Mouse (Mus musculus): ENCODE measurements at regions not wholly inside any gene's neighbourhood (a gene's known extent, or its start where the extent isn't known, plus 50 kb on each side); places are given as distances from the start of the nearest gene placed in this dataset.
A peak's percentile ranks its signal among the peaks of the same experiment; 100 is the strongest.

DNA sequence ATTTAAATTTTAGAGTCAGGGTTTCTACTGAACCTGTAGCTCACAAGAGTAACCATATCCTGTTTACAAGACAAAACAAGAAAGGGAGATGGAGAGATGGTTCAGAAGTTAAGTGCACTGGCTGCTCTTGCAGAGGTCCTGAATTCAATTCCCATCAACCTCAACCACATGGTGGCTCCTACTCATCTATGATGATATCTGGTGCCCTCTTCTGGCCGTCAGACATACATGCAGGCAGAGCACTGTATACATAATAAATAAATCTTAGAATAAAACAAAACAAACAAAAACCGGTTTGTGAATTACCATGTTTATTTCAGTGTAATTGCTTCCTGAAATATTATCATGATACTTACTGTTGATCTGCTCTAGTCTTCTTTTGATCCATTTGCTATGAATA, 845.4 kb downstream of the Pcdh18 start:
- ATAC-seq (ENCODE audit: low read depth): no peak
- H3K36me3 ChIP-seq (ENCODE audit: control insufficient read depth, insufficient read depth, low read length): no peaks in the 10 kb centered on the region
- no peaks in the 10 kb centered on the region for H3K9me3 ChIP-seq (ENCODE audit: control insufficient read depth, low read length)
- H3K9ac ChIP-seq (replicated peaks; ENCODE audit: low read depth, low read length): no peak overlapping the region
- H3K4me1 ChIP-seq (ENCODE audit: control insufficient read depth, insufficient read depth, low read length): no peaks in the 10 kb centered on the region
- no peak overlapping the region for H3K4me3 ChIP-seq (ENCODE audit: low read depth, low read length)
- WGBS: 66% methylated on average over 2 of the region's 2 CpGs
- H3K27ac ChIP-seq (ENCODE audit: low read depth, low read length): no peak overlapping the region
- no peaks in the 10 kb centered on the region for H3K27me3 ChIP-seq (ENCODE audit: control insufficient read depth, insufficient read depth, low read length)
- H3K4me2 ChIP-seq (ENCODE audit: low read depth, low read length): no peak overlapping the region

GRCm38 (mm10) chr3:48890403-48890802, 866.7 kb downstream of the Pcdh18 start:
- Histone ChIP-seq H3K36me3 (ENCODE audit: control insufficient read depth, insufficient read depth, low read length) (no peaks in the 10 kb centered on the region), H3K4me1 (ENCODE audit: control insufficient read depth, insufficient read depth, low read length) (no peaks in the 10 kb centered on the region), H3K4me3 (ENCODE audit: low read depth, low read length) (no peak overlapping the region), H3K27me3 (ENCODE audit: control insufficient read depth, insufficient read depth, low read length) (no peaks in the 10 kb centered on the region), H3K4me2 (ENCODE audit: low read depth, low read length) (no peak overlapping the region), H3K9ac (replicated peaks; ENCODE audit: low read depth, low read length) (no peak overlapping the region), H3K9me3 (ENCODE audit: control insufficient read depth, low read length) (no peaks in the 10 kb centered on the region), H3K27ac (ENCODE audit: low read depth, low read length) (no peak overlapping the region)
- no peak for ATAC-seq (ENCODE audit: low read depth)
- WGBS: 73% methylated on average over 3 of the region's 3 CpGs

DNA sequence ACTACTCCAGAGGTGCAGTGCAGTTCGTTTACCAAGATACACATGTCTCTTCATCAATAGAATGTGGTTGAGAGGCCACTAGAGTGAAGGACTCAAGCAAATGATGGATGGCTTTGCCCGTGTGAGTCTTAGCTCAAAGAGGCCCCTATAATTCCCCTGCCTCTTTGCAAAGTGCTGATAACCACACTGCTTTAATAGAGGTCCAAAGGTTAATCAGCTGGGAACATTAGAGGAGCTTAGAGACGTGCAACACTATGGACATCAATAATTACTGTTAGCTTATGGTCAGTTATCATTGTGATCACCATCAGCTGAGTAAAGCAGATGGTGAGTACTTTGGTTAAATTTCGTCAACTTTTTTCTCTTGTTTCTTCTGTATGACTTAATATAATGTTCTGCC, 869.2 kb downstream of the Pcdh18 start:
- ATAC-seq (ENCODE audit: low read depth): no peak
- Histone ChIP-seq H3K36me3 (ENCODE audit: control insufficient read depth, insufficient read depth, low read length) (no peaks in the 10 kb centered on the region), H3K9me3 (ENCODE audit: control insufficient read depth, low read length) (no peaks in the 10 kb centered on the region), H3K27ac (ENCODE audit: low read depth, low read length) (no peak overlapping the region), H3K4me3 (ENCODE audit: low read depth, low read length) (no peak overlapping the region), H3K9ac (replicated peaks; ENCODE audit: low read depth, low read length) (no peak overlapping the region), H3K27me3 (ENCODE audit: control insufficient read depth, insufficient read depth, low read length) (no peaks in the 10 kb centered on the region), H3K4me2 (ENCODE audit: low read depth, low read length) (no peak overlapping the region), H3K4me1 (ENCODE audit: control insufficient read depth, insufficient read depth, low read length) (no peaks in the 10 kb centered on the region)
- WGBS: 45% methylated on average over 4 of the region's 4 CpGs

GRCm38 (mm10) chr3:48869527-48869926, 887.6 kb downstream of the Pcdh18 start:
- Histone ChIP-seq H3K27me3 (ENCODE audit: control insufficient read depth, insufficient read depth, low read length) (no peaks in the 10 kb centered on the region), H3K4me3 (ENCODE audit: low read depth, low read length) (no peak overlapping the region), H3K4me1 (ENCODE audit: control insufficient read depth, insufficient read depth, low read length) (no peaks in the 10 kb centered on the region), H3K9me3 (ENCODE audit: control insufficient read depth, low read length) (no peaks in the 10 kb centered on the region), H3K36me3 (ENCODE audit: control insufficient read depth, insufficient read depth, low read length) (no peaks in the 10 kb centered on the region), H3K4me2 (ENCODE audit: low read depth, low read length) (no peak overlapping the region), H3K27ac (ENCODE audit: low read depth, low read length) (no peak overlapping the region), H3K9ac (replicated peaks; ENCODE audit: low read depth, low read length) (no peak overlapping the region)
- ATAC-seq (ENCODE audit: low read depth): no peak
- 71% methylated on average over 2 of the region's 2 CpGs for WGBS

- 46% methylated on average over 6 of the region's 6 CpGs for WGBS
- Histone ChIP-seq H3K4me2 (ENCODE audit: low read depth, low read length) (no peak overlapping the region), H3K4me3 (ENCODE audit: low read depth, low read length) (no peak overlapping the region), H3K27me3 (ENCODE audit: control insufficient read depth, insufficient read depth, low read length) (no peaks in the 10 kb centered on the region), H3K27ac (ENCODE audit: low read depth, low read length) (no peak overlapping the region), H3K36me3 (ENCODE audit: control insufficient read depth, insufficient read depth, low read length) (no peaks in the 10 kb centered on the region), H3K9me3 (ENCODE audit: control insufficient read depth, low read length) (no peaks in the 10 kb centered on the region), H3K4me1 (ENCODE audit: control insufficient read depth, insufficient read depth, low read length) (no peaks in the 10 kb centered on the region), H3K9ac (replicated peaks; ENCODE audit: low read depth, low read length) (no peak overlapping the region)
- ATAC-seq (ENCODE audit: low read depth): peak; percentile 46; the same call in 1 of the 2 replicates
Observed at GRCm38 (mm10) chr3:48846049-48846653, 911.0 kb downstream of the Pcdh18 start.

- Histone ChIP-seq H3K27ac (ENCODE audit: low read depth, low read length) (no peak overlapping the region), H3K9ac (replicated peaks; ENCODE audit: low read depth, low read length) (no peak overlapping the region), H3K4me3 (ENCODE audit: low read depth, low read length) (no peak overlapping the region), H3K27me3 (ENCODE audit: control insufficient read depth, insufficient read depth, low read length) (no peaks in the 10 kb centered on the region), H3K4me1 (ENCODE audit: control insufficient read depth, insufficient read depth, low read length) (no peaks in the 10 kb centered on the region), H3K4me2 (ENCODE audit: low read depth, low read length) (no peak overlapping the region), H3K9me3 (ENCODE audit: control insufficient read depth, low read length) (no peaks in the 10 kb centered on the region), H3K36me3 (ENCODE audit: control insufficient read depth, insufficient read depth, low read length) (no peaks in the 10 kb centered on the region)
- ATAC-seq (ENCODE audit: low read depth): no peak
- WGBS: 75% methylated on average over 3 of the region's 3 CpGs
Observed at GRCm38 (mm10) chr3:48840692-48841091, 916.4 kb downstream of the Pcdh18 start.

DNA sequence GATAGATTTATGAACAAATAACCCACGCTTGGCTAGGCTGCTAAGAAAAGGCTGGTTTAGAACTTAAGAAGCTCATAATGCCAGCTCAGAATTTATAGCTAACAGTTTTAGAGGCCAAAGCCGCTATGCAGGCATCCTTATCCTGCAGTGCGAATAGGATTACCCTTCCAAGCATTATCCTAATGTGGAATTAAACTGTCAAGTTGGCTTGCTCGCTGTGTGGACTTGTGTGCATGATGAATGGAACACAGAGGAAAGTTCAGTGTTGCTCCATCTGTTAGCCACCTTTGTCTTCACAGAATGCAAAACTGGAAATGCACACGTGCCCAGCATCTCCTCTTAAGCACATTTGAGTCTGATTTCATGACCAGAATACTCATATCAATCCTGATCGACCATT, 933.8 kb downstream of the Pcdh18 start:
- Histone ChIP-seq H3K4me1 (ENCODE audit: control insufficient read depth, insufficient read depth, low read length) (no peaks in the 10 kb centered on the region), H3K9ac (replicated peaks; ENCODE audit: low read depth, low read length) (no peak overlapping the region), H3K4me3 (ENCODE audit: low read depth, low read length) (no peak overlapping the region), H3K27me3 (ENCODE audit: control insufficient read depth, insufficient read depth, low read length) (no peaks in the 10 kb centered on the region), H3K27ac (ENCODE audit: low read depth, low read length) (no peak overlapping the region), H3K9me3 (ENCODE audit: control insufficient read depth, low read length) (no peaks in the 10 kb centered on the region), H3K4me2 (ENCODE audit: low read depth, low read length) (no peak overlapping the region), H3K36me3 (ENCODE audit: control insufficient read depth, insufficient read depth, low read length) (no peaks in the 10 kb centered on the region)
- 12% methylated on average over 6 of the region's 6 CpGs for WGBS
- ATAC-seq (ENCODE audit: low read depth): peak; percentile 63; the same call in 1 of the 2 replicates

DNA sequence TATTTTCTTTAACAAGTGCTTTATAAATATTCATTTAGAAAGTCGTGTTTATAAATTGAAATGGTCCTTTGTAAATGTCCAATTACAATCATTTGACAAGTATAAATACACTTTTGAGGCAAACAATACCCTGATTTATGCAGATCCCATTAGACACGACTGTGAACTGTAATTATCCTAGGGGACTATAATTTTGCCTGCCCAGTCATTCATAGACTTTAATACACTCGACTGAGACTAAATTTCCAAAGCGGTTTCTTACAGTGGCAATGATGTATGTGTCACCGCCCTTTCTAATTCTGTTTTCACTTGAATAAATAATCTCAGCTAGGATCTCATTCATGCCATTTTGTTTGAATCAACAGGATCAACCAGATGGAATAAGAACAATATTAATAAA, 952.7 kb downstream of the Pcdh18 start:
- Histone ChIP-seq H3K27ac (ENCODE audit: low read depth, low read length) (no peak overlapping the region), H3K4me3 (ENCODE audit: low read depth, low read length) (no peak overlapping the region), H3K9me3 (ENCODE audit: control insufficient read depth, low read length) (no peaks in the 10 kb centered on the region), H3K27me3 (ENCODE audit: control insufficient read depth, insufficient read depth, low read length) (no peaks in the 10 kb centered on the region), H3K9ac (replicated peaks; ENCODE audit: low read depth, low read length) (no peak overlapping the region), H3K4me1 (ENCODE audit: control insufficient read depth, insufficient read depth, low read length) (no peaks in the 10 kb centered on the region), H3K4me2 (ENCODE audit: low read depth, low read length) (no peak overlapping the region), H3K36me3 (ENCODE audit: control insufficient read depth, insufficient read depth, low read length) (no peaks in the 10 kb centered on the region)
- 20% methylated on average over 5 of the region's 5 CpGs for WGBS
- ATAC-seq (ENCODE audit: low read depth): 0 out of 2 replicates have a peak, but pooled peaks have one; percentile 46

DNA sequence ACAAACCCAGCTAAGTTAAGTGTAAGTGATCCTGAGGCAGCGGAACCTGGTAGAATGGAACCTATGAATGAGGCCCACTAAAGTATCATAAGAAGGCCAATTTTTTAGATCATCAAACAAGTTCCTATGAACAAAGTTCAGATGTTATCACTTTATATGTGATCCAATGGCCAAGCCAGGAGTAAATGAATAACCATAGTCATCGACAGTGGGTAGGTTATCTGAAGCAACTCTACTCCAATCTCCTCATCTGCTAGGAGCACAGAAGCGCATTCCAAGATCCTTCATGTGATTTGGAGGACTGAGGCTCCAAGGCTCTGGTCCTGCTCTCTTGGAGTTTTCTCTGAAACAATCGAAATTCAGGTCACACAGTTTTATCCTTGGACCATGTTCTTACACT, 985.4 kb downstream of the Pcdh18 start:
- H3K4me3 ChIP-seq (ENCODE audit: low read depth, low read length): no peak overlapping the region
- H3K4me1 ChIP-seq (ENCODE audit: control insufficient read depth, insufficient read depth, low read length): no peaks in the 10 kb centered on the region
- H3K27ac ChIP-seq (ENCODE audit: low read depth, low read length): no peak overlapping the region
- no peaks in the 10 kb centered on the region for H3K9me3 ChIP-seq (ENCODE audit: control insufficient read depth, low read length)
- H3K27me3 ChIP-seq (ENCODE audit: control insufficient read depth, insufficient read depth, low read length): no peaks in the 10 kb centered on the region
- no peak for ATAC-seq (ENCODE audit: low read depth)
- no peak overlapping the region for H3K4me2 ChIP-seq (ENCODE audit: low read depth, low read length)
- no peak overlapping the region for H3K9ac ChIP-seq (replicated peaks; ENCODE audit: low read depth, low read length)
- no peaks in the 10 kb centered on the region for H3K36me3 ChIP-seq (ENCODE audit: control insufficient read depth, insufficient read depth, low read length)
- WGBS: 88% methylated on average over 4 of the region's 4 CpGs
